Mouse (Mus musculus) heart, embryonic 10.5 days (tissue): ENCODE results near the gene Zfp3. TPM values are rescaled to one million over a fixed set of nuclear protein-coding genes. Genes with fewer than 3 reads are reported as not detected.

Experiments
- DNase-seq: peaks from one replicate; pipeline ENCODE4 v3.0.0-alpha.2; 2017; ENCODE audit warnings: low spot score
- H3K27ac ChIP-seq: fragments of 300-500 bp; sonication (generic); 2 replicates; pipeline ENCODE4 v1.5.1; 2016; ENCODE audit warnings: mild to moderate bottlenecking
- H3K27me3 ChIP-seq: fragments of 300-500 bp; sonication (generic); 2 replicates; pipeline ENCODE4 v1.6.1; 2016; ENCODE audit warnings: mild to moderate bottlenecking; ENCODE audit not compliant: poor library complexity, insufficient read depth, severe bottlenecking
- H3K36me3 ChIP-seq: fragments of 300-500 bp; sonication (generic); 2 replicates; pipeline ENCODE4 v1.6.1; 2016; ENCODE audit warnings: mild to moderate bottlenecking, moderate library complexity
- H3K4me1 ChIP-seq: fragments of 300-500 bp; sonication (generic); 2 replicates; pipeline ENCODE4 v1.6.1; 2016; ENCODE audit warnings: mild to moderate bottlenecking
- H3K4me3 ChIP-seq: fragments of 300-500 bp; sonication (generic); 2 replicates; pipeline ENCODE4 v1.5.1; 2016; ENCODE audit warnings: mild to moderate bottlenecking, moderate library complexity
- H3K9me3 ChIP-seq: fragments of 300-500 bp; sonication (generic); 2 replicates; pipeline ENCODE4 v1.6.1; 2016; ENCODE audit warnings: mild to moderate bottlenecking, moderate library complexity
- WGBS: fragments of 180-500 bp; shearing (Covaris S2); methylation state at CpG from one replicate; pipeline ENCODE4 v1.1.7; 2016; 5-methylcytosine and 5-hydroxymethylcytosine counted together
- microRNA-seq: library from miRNA; unstranded; fragments of <30 nt; microRNA quantifications from one replicate; pipeline ENCODE4, GENCODE M21; 2017
- polyA plus RNA-seq: library from polyadenylated mRNA; unstranded; fragments of >200 nt; fragmentation: Nextera tagmentation; extraction: Ambion mirVana; gene quantifications from 2 replicates; pipeline ENCODE4 v1.2.1, GENCODE M21; 2016

Zfp3 gene
- polyA plus RNA-seq, 1 experiment from 2014 or later, result 7.6 TPM

DNA sequence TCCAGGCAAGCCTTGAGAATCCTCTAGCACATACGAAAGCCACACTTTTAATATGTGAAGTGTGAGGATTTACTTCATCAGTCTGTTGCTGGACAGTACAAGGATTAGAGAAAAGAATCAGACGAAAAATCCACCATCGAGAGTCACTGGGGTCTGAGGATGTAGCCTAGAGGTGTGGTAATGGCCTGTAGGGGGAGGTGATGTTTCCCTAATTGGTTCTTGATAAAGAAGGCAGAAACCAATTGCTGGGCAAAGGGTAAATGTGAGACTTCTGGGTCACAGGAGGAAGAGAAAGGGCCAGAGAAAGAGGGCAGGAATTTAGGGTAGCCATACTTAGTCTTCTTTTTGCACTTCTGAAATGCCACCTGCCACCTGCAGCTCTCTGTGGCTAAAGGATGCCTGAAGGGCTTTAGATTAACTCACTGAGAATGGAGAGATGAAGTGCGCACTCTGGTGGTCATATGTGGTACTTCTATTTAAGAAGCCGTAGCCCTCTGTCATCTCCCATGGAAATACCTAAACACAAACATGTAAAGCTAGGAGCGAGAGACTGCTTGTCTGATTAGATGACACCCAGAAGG lies 51.6 kb downstream of the Zfp3 start:
- Histone ChIP-seq H3K27ac (no peak overlapping the region), H3K27me3 (no peaks in the 10 kb centered on the region), H3K9me3 (no peaks in the 10 kb centered on the region), H3K4me3 (no peak overlapping the region), H3K4me1 (no peaks in the 10 kb centered on the region), H3K36me3 (no peaks in the 10 kb centered on the region)
- WGBS, result 26% methylated on average over 6 of the region's 6 CpGs
- peak; percentile 81 for DNase-seq

DNA sequence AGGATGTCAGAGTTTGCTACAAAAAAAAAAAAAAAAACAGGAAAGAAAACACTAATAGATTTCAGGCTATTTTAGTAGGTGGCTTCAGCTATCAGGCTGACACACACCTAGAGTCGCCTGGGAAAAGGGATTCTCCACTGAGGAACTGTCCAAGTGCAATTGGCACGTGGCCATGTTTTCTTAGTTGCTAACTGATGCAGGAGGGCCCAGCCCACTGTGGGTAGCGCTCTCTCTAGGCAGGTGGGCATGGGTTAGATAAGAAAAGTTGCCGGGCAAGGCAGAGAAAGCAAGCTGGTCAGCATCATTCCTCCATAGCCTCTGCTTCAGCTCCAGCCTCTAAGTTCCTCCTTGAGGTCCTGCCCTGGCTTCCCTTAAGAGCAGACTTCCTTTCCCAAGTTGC lies 52.8 kb downstream of the Zfp3 start:
- Histone ChIP-seq H3K9me3 (no peaks in the 10 kb centered on the region), H3K4me1 (0 out of 2 replicates have a peak, but pooled peaks cover 1% of the 10 kb centered on the region), H3K27me3 (no peaks in the 10 kb centered on the region), H3K36me3 (no peaks in the 10 kb centered on the region), H3K27ac (no peak overlapping the region), H3K4me3 (no peak overlapping the region)
- WGBS, result 64% methylated on average over 4 of the region's 4 CpGs
- no peak for DNase-seq

DNA sequence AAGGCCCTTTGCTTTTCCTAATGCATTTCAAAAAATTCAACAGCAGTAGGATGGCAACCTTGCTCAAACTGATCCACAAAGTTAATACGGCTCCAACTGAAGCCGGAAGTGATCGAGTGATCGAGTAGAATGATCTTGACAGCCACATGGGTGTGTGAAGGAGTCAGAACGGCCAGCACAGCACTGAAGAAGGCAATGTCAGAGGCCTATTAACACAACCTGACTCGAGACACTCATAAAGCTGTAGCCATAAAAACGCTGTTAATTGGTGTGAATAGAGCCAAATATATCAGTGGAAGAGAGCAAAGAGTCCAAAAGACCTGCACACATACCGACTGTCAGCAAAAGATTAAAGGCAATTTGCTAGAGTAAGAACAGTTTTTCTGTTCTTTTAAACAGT lies 56.1 kb downstream of the Zfp3 start:
- DNase-seq, result no peak
- Histone ChIP-seq H3K27ac (no peak overlapping the region), H3K27me3 (no peaks in the 10 kb centered on the region), H3K4me1 (peaks cover 11% of the 10 kb centered on the region), H3K9me3 (no peaks in the 10 kb centered on the region), H3K4me3 (no peak overlapping the region), H3K36me3 (no peaks in the 10 kb centered on the region)
- 76% methylated on average over 8 of the region's 8 CpGs for WGBS

DNA sequence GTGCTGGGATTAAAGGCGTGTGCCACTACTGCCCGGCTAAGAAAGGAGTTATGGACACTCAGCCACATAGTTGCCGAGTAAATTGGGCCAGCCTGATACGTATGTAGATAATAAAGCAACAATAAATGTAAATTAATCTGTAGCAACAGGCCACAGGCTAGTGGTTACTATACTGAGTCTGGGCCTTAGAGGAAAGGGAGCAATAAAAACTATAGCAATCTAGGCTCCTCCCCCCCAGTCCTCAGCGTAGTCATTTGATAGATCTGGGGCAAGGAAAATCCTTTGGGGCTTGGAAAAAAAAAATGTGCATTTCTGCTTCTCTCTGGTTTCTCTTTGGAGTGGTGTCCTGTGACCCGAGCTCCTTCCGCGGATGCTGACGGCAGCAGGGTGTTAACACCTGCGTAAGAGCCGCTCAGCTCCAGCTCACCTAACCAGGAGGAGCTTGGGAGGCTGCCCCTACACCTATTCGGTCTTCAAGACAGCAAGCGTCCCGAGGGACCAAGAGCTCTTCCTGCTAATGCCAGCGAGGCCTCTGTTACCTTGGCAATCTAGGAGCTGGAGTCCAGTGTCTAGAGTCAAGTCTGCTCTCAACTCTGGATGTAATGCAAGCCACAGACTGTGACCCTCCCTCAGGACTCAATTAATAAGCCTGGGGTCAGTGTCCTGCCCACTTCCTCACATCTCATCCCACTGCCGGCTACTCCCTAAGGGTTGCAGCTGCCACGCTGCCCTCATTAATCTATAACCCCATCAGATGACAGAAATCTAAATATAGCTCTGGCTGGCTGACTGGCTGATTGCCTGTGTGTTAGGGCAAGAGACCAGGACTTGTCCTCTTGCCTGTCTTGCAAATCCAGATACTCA lies 58.0 kb downstream of the Zfp3 start:
- H3K27ac ChIP-seq, result peak overlapping the region; percentile 67

More for the DNA sequence above, 58.0 kb downstream of the Zfp3 start:
- Histone ChIP-seq H3K4me1 (peaks cover 11% of the 10 kb centered on the region), H3K9me3 (no peaks in the 10 kb centered on the region), H3K4me3 (0 out of 2 replicates have a peak overlapping the region, but pooled peaks have one; percentile 0), H3K36me3 (no peaks in the 10 kb centered on the region), H3K27me3 (no peaks in the 10 kb centered on the region)
- 48% methylated on average over 17 of the region's 17 CpGs for WGBS
- DNase-seq, result no peak

Small RNA genes lying within 50 kb of the gene (microRNA-seq; reads per million reads assigned to microRNA genes)
- gene Gm22760, result not detected

Other genes starting within 250 kb of the Zfp3 start
- gene Vmo1, start 249.6 kb upstream of the Zfp3 start, polyA plus RNA-seq, result not detected in 2 replicates
- 0.25 and 4.3 TPM in 2 replicates for gene Gltpd2, start 245.0 kb upstream of the Zfp3 start, polyA plus RNA-seq
- gene Psmb6, start 238.8 kb upstream of the Zfp3 start, polyA plus RNA-seq, result 825 and 969 TPM in 2 replicates
- gene Gm40193, start 231.3 kb upstream of the Zfp3 start, polyA plus RNA-seq, result not detected in 2 replicates
- gene Pld2, start 224.1 kb upstream of the Zfp3 start, polyA plus RNA-seq, result 9.4 TPM in 2 replicates
- 12.6 and 14.9 TPM in 2 replicates for gene Mink1, start 201.3 kb upstream of the Zfp3 start, polyA plus RNA-seq
- not detected in 2 replicates for gene 4930544D05Rik, start 148.4 kb upstream of the Zfp3 start, polyA plus RNA-seq
- not detected in 2 replicates for gene Chrne, start 145.0 kb upstream of the Zfp3 start, polyA plus RNA-seq
- gene Gp1ba, start 125.1 kb upstream of the Zfp3 start, polyA plus RNA-seq, result 1.6 and 1.9 TPM in 2 replicates
- gene Rnf167, start 117.0 kb upstream of the Zfp3 start, polyA plus RNA-seq, result 68.3 and 74.4 TPM in 2 replicates
- gene Slc25a11, start 116.7 kb upstream of the Zfp3 start, polyA plus RNA-seq, result 207 and 246 TPM in 2 replicates
- 2,022 and 2,208 TPM in 2 replicates for gene Pfn1, start 109.6 kb upstream of the Zfp3 start, polyA plus RNA-seq
- 188 and 256 TPM in 2 replicates for gene Eno3, start 107.0 kb upstream of the Zfp3 start, polyA plus RNA-seq
- 204 and 209 TPM in 2 replicates for gene Spag7, start 94.8 kb upstream of the Zfp3 start, polyA plus RNA-seq
- 12.0 and 12.5 TPM in 2 replicates for gene Camta2, start 76.1 kb upstream of the Zfp3 start, polyA plus RNA-seq
- gene Inca1, start 64.1 kb upstream of the Zfp3 start, polyA plus RNA-seq, result 1.6 and 2.4 TPM in 2 replicates
- gene Kif1c, start 63.7 kb upstream of the Zfp3 start, polyA plus RNA-seq, result 2.1 and 2.6 TPM in 2 replicates
- gene Scimp, start 48.4 kb downstream of the Zfp3 start, polyA plus RNA-seq, result not detected in 2 replicates
- 29.4 and 29.7 TPM in 2 replicates for gene Rabep1, start 80.6 kb downstream of the Zfp3 start, polyA plus RNA-seq
- gene Nup88, start 205.8 kb downstream of the Zfp3 start, polyA plus RNA-seq, result 129 and 139 TPM in 2 replicates
- 61.4 and 63.6 TPM in 2 replicates for gene Rpain, start 206.0 kb downstream of the Zfp3 start, polyA plus RNA-seq
- gene C1qbp, start 218.8 kb downstream of the Zfp3 start, polyA plus RNA-seq, result 359 and 388 TPM in 2 replicates
- gene Dhx33, start 240.2 kb downstream of the Zfp3 start, polyA plus RNA-seq, result 21.0 and 23.3 TPM in 2 replicates